Mouse (Mus musculus) C2C12 (cell line): ENCODE results near the gene Atpaf2.

Experiments
- CEBPB ChIP-seq: IDR thresholded peaks from one replicate; pipeline ENCODE4 v1.6.1; 2011; ENCODE audit warnings: low read depth, mild to moderate bottlenecking, control low read depth, moderate library complexity
- CTCF ChIP-seq: IDR thresholded peaks from one replicate; pipeline ENCODE4 v1.5.1; 2011; ENCODE audit not compliant: control insufficient read depth, insufficient read depth, insufficient read length
- MAX ChIP-seq: IDR thresholded peaks from one replicate; pipeline ENCODE4 v1.6.1; 2011; ENCODE audit warnings: mild to moderate bottlenecking, control low read depth
- USF1 ChIP-seq: IDR thresholded peaks from one replicate; pipeline ENCODE4 v1.6.1; 2011; ENCODE audit warnings: low read depth, mild to moderate bottlenecking, control low read depth, moderate library complexity

- no peak for TF ChIP-seq CTCF
- TF ChIP-seq CEBPB = no peak
- TF ChIP-seq USF1 = no peak
- no peak for TF ChIP-seq MAX
Measured at GRCm38 (mm10) chr11:60417717-60418472, at the start of gene Atpaf2.
